Mouse (Mus musculus) CD4-positive helper T cell, adult 2 months (primary cell): Measurements from ENCODE around the gene Itga8.
A peak's percentile ranks its signal among the peaks of the same experiment; 100 is the strongest.

Experiments used
- DNase-seq: peaks from one replicate; pipeline ENCODE4 v3.0.0-alpha.2; 2012; ENCODE audit warnings: low read depth, missing footprints, low spot score

Itga8 gene

DNA sequence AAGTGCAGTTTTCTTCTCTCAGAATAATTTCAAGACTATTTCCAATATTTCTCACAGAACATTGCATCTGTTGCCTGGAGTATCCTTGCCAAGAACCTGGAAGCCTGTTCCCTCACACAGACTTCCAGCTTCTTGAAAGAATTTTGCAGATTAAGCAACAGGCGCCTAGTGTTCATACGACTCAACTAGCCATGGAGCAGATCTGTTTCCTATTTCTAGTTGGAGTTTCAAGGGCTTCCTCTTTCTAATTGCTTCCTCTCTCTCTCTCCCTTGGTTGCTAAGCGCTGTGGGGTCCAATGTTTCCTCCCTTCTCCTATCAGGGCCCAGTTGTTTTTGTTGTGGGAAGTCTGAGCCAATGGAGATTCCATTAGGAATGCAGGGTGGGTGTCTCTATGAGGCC is 7.7 kb downstream of the Itga8 start:
- no peak for DNase-seq

DNA sequence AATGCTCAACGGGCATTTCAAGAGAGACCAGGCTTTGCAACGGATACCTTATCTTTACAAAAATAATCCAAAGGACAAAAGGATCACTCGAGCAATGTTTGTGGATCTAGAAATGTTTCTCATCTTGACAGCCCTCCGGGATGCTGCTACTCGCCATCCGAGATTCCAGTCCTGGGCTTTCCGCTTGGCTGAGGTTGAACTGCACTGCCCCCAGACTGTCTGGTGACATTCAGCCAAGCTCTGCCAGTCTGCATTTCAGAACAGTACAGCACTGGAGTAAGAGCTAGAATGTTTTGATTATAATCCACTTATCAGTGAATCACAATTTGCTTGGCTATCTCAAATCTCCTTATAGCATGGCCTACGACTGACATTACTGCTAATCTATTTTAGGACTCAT is 8.3 kb downstream of the Itga8 start:
- DNase-seq = no peak

DNA sequence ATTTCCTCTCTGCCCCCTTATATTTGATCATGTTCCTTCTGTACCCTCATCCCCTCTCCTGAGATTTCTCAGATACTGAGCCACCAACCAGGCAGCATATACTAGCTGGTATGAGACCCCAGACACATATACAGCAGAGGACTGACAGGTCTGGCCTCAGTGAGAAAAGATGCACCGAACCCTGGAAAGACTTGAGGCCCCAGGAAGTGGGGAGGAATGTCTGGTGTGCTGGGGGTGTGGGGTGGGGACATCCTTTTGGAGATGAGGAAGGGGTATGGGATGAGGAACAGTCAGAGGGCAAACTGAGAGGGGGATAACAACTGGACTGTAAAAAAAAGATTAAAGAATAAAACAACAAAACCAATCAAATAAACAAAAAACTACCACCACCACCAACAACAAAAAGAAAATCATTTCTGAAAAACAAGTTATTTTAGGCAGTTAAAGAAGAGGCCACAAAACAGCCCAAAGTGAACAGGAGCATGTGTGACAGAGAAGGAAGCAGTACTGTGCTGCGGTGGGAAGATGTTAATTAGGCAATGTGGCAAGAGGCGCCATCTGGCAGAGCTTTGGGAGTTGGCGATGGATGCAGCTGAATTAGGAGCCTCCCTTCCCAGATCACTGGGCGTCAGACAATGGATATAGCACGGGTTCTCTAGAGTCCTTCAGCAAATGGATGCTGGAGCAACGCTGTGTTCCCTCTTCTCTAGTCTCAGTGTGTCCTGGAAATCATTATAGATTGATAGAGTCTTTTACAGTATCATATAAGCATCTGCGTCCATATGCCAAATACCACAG is 9.5 kb downstream of the Itga8 start:
- no peak for DNase-seq

DNA sequence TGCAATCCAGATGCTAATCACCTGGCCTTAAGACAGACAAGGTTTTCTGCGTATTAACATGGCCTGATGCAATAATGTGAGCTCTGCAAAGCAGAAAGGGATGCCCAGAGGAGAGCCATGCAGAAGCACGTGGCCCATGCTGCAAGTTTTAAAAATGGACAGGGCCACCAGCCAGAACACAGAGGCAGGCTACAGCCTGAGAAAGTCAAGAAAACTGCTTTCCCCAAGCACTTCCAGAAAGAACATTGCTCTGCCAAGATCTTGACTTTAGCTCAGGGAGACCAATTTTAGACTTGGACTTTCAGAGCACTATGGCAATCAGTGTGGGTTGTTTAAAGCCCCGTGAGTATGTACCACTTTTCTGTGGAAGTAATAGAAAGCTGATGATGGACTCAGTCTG is 11.5 kb downstream of the Itga8 start:
- DNase-seq = no peak

DNA sequence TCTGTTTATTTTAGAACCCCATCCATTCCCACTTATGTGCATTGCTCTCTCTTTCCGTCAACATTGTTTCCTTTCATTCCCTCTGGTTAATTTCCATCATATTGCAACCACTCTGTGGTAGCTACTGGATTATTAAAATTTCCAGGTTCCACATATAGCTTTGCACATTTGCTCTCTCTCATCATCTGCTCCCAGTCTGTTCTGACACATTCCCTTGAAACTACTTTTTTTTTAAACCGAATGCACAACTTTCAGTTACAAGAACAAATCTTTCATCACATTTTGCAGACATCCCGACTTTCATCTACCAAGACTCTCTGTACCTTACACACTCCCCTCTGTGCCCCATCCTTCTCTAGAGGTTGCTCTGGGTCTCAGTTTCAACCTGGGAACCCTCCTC is 13.9 kb downstream of the Itga8 start:
- DNase-seq = no peak

DNA sequence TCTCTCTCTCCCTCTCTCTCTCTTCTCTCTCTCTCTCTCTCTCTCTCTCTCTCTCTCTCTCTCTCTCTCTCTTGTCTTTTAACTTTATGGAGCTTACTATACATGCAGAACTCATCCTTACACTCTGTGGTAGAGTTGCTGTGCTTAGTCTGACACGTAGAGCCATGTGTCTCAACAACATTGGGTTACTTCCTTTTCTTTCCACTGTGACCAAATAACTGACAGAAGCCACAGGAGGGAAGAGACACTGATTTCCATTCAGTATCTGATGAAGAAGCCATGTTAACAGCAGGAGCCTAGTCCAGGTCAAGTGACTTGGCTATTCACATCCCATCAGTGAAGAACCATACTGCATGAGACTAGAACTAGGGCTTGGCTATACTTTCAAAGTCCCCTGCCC is 21.1 kb downstream of the Itga8 start:
- no peak for DNase-seq

DNA sequence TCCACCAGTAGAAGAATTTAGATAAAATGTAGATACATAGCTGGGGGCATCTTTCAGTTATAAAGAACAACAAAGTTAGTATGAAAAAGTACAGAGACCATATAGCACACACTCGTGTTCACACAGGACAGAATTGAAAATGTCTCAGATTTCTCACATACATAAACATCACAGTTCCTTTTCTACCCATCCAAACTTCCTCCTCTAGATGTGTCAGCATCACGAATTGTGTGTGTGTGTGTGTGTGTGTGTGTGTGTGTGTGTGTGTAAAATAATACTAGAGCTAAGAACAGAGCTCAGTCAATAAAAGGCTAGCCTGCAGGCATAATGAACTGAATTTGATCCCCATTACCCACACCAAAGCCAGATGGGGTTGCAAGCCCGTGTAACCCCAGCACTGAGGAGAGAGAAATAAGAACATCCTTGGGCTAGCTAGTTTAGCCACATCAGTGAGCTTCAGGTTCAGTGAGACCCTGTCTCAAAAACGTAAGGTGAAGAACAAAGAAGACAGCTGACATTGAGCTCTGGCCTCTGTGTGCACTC is 22.6 kb downstream of the Itga8 start:
- DNase-seq = no peak

DNA sequence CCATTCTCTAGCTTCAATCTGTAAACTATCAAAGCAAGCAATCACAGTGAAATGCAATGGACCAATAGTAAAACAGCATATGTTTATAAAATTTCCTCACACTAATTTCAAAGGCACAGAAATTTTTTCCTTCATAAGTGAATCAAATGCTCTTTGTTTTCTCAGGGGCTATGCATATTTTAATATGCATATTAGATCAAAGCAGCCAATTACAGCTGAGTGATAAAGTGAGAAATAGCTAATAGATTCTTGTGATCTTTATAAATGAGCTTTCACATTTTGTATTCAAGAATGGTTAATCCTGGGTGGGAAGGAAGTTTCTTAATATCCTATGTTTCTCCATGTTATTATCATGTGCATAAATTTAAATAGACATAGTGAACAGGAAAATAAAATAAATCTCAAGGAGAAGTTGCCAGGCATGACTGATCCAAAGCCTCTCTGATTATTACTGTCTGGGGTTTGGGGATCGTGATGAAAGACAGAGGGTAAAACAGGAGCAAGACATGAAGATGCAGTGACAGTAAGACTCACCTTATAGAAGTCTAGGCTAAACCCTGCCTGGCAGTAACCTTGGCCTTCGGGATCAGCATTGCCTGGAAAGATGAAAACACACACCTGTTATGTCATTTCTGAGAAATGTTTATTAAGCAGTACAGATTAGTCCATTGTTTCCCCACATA is 44.9 kb downstream of the Itga8 start:
- no peak for DNase-seq

DNA sequence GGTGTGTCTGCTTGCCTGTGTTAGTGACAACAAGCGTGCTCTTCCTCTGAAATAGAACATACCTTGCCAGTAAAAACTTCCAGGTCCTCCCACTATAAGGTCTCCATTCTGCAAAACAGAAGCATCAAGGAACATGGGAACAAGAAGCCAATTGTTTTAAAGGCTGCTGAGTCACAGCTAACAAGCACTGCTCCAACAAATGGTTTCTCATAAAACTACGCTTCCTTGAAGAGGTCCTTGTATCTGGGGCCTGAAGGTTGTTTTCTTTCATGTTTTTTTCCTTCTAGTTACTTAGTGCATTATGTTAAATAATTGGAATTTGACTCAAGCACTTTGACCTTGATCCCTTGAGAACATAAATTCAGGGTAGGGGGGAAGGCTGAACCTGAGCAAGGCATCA is 45.8 kb downstream of the Itga8 start:
- no peak for DNase-seq

DNA sequence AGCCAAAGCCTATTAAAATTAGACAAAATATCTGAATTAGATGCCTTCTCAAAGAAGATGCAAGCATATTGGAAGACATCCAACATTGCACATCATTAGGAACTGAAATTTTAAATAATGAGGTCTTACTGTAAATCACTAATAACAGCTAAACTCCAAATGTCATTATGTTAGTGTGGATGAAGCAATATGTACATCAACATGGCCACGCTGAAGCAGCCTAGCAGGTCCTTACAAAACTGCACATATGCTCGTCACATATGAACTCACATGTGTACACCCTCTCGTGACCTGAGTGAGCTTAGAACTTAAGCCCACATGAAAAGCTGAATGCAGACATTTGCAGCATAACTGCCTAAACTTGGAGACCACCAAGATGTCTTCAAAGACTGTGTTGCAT is 66.4 kb downstream of the Itga8 start:
- no peak for DNase-seq

DNA sequence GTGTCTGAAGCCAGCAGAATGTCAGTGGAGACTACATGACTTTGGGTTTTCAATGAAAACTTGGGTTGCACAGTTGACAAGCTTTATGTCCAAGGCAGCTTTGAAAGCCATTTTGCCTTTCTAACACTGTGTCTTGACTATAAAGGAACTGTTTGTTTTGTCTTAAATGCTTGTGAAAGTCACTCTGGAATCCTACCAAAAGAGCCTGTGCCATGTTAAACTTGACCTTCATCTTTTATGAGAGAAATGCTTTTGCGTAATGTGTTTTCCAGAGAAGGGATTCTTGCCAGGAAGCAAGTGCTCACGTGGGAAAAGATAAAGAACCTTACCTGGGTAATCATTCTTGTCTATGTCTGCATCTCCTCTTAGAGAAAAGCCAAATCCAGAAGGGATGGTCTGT is 72.0 kb downstream of the Itga8 start:
- no peak for DNase-seq

DNA sequence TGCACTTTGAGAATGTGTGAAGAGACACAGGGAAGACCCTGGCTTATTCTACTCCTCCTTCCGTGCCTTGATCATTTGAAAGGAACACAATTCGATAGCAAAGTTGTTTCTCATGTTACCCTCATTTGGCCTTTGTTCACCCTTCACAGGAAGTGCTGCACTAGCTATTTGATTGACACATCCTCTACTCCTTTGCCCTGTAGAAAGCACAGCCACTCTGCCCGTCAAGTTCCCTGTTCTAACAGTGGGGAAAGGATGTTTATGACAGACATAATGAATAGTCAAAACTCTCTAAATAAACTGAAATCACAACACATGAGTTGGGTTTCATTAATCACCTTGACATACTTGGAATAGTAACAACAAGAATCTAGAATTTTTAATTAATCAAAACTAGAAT is 73.4 kb downstream of the Itga8 start:
- DNase-seq = no peak

DNA sequence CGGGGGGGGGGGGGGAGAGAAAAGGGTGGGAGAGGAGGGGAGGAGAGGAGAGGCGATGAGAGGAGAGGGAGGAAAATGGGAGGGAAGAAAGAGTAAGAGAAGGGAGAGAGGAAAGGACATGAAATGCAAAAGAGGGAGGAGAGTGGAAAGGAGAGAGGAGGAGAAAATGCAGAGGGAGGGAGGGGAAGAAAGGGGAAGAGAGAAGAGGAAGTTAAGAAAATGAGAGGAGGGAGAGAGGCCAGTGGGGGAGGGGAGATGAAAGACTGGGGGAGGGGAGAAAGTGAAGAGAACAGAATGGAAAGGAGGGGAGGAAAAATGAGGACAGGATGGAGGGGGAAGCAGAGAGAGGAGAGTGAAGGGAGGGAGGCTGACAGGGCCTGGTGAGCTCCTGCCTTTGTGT is 74.5 kb downstream of the Itga8 start:
- no peak for DNase-seq

DNA sequence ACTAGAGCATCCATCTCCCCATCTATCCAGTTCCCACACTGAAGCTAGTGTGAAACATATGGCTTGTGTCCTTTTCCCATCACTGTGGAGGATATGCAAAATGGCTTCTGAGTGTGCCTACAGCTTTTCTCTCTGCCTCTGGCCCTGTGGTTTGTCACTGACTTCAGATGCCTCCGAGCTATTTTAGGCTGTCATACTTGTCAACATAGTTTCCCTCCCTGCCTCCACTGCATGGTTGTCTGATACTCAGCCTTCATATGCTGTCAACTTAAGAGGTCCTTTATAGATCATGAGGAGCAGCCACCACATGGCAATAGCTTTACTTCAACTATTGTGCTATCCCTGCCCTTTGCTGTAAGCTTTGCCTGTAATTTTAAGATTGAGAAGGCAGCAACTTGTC is 75.4 kb downstream of the Itga8 start:
- no peak for DNase-seq

DNA sequence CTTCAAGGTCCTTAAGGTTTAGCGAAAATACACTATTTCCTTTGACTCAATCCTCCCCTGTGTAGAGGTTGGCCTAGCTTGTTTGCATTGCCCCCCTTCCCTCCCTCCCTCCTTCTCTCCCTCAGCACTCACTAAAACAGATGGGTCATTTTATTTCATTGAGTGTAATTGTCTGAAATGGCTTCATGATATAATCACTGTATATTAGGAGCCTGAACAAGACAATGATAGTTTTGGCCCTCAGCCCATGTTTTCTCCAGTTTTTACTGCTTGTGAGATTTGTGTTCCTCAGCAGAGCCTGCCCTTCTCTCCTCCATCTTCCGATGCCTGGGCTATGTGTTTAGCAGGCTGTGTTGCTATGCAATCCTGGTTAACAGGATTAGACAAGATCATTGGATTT is 80.1 kb downstream of the Itga8 start:
- no peak for DNase-seq

DNA sequence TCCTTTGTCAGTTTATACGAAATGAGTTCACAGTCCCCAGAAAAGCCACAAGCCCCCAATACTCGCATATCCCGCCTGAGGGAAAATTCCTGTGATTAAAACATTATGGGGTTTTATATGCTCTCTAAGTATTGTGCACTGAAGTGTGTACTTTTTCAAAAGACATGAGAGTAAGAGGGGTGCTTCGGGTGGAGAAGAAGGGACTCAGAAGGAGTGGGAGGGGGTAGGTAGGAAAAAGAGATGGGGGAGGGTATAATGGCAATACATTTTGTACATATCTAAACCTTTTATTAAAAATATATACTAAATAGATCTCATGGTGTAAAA is 88.3 kb downstream of the Itga8 start:
- no peak for DNase-seq

DNA sequence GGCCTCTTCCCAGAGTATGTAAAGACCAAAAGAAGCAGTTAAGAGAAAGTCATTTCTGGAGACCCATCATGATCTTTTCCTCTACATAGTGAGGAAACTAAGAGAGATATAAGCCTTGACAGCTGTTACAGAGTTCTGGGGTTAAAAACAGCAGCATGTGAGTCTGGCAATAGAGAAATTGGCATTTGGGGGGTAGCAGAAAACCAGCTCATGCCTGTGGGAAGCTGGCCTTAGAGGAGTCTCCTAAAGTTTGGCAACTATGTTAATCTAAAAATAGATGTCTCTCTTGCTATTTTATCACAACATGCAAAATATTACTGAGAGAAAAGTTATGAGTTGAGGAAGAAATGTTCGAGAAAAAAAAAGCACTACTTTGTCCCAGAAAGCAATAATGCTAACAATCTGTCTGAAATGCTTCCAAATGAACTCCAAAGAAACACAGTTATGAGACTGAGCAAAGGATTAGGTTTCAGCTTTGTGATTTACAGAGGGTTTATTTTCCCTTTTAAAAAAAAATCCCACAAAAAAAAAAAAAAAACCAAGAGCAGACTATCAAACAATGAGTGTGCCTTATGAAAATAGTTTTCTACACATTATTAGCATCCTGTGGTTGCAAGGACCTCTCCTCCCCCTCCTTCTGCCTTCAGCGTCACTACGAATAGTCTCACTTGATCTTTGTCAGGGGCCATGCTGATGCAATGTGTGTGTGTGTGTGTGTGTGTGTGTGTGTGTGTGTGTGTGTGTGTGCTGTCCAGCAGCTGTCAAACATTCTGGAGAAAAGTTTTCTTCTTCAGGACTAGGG is 88.9 kb downstream of the Itga8 start:
- no peak for DNase-seq

DNA sequence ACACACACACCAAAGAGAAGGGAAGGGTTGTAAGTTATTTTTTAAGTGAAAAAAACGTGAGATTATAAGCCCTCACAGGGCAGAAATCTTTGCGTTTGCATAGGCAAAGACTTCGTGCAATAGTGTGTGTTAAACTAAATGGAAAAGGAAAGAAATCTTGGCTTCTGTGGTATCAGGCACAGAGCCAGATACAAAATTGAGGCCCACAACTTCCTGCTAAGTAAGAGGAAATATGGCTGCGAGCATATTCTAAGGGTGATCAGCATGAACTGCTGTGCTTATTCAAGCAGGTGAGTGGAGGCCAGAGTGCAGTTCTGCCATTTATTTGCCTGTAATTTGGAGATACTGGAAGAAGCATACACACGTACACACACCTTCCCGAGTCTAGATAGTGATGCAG is 93.6 kb downstream of the Itga8 start:
- peak; percentile 3 for DNase-seq

DNA sequence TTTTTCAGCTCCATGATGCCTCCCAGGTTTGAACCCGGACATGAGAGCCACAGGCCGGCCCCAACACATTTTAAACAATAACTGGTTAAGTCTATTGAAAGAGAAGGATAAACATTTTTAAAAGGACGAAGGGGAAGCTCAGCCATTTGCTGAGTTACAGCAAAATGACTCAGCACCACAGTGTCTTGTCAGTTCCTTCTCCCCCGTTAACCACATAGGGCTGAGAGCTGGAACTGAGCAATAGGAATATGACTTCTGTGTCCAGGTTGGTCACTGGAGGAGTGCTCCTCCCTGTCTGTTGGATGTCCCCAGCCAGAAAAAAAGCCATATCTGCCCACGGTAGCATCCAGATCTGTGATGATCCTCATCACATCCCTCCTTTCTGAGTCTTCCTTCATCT is 95.4 kb downstream of the Itga8 start:
- DNase-seq = no peak

DNA sequence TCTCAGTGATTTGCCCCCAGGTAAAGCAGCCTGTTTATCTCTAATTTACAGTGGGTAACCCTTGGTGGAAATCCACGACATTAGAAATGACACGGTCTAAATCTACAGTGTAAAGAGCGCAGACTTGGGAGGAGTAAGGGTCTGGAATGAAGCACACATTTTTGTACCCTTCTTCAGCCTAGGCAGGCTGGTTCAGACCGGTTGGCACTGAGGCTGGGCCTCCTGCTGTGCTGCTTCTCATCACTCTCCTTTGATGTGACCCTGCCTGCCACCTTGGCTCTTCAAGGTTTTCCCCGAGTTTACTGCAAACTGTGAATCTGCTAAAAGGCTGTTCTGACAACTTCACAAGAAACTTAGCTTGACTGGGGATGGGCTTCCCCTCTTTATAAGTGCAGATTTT is 95.8 kb downstream of the Itga8 start:
- DNase-seq = no peak

DNA sequence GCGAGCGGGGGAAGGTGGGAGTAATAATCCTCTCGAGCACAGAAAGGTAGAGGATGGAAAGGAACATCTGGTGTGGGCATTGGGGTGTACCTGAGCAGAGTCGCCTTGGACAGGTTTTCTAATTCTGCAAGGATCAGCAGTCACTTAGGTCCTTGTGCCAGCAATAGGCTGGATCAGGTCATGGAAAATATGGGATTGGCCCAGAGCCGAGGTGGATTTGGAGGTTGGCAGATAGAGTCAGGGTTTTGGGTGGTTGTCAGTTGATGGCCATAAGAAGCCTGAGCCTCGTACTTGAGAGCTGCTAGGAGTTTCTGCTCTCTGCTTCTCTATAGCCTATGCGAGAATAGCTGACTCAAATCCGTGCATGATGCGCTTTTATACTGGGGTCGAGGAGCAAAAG is 98.5 kb downstream of the Itga8 start:
- DNase-seq = no peak

DNA sequence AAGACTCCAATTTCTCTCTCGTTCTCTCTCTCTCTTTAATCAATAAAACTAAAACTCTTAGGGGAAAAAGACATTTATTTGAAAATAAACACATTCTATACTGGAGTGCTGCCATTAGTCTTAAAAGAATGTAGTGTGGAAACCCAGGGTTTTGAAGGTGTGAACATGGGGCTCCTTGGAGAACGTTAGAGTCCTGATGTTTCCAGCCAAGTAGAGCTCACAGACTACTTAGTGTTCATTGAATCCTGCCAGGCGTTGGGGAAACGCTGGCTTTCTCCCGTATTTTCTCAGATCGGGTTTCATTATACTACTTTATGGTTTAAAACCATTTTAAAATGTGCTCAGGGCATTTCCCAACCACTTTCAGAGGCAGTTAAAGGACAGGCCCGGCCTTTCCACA is 103.0 kb downstream of the Itga8 start:
- no peak for DNase-seq

DNA sequence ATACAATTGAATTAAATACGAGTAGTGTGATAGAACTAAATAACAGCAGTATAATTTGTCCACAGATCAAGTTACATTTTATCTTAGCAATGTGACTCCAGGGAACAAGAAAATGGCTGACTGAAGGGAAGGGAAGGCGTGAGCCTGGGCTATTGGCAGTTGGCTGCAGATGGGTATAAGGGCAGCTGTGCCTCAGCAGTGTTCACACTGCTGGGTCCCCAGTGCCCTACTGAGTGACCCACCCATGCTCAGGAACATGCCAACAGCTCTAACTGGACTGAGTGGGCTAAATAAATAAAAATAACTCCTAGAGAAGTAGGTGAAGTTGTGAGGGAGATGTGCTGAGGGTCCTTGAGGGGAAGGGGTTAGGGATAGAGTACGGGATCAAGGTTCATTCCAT is 103.5 kb downstream of the Itga8 start:
- DNase-seq = no peak
